Mouse (Mus musculus): ENCODE measurements around the gene AA986860. TPM values are rescaled to one million over a fixed set of nuclear protein-coding genes. Genes with fewer than 3 reads are reported as not detected.

Gene AA986860
- polyA plus RNA-seq, 1 experiment from 2014 or later = 47.7 TPM

- no peak for ATAC-seq (ENCODE audit: low FRiP score, low TSS enrichment)
- H3K4me2 ChIP-seq (replicated peaks; ENCODE audit: low read depth) = no peak overlapping the region
- no peak overlapping the region for H3K4me3 ChIP-seq (ENCODE audit: low read depth, low read length)
- no peak overlapping the region for H3K9ac ChIP-seq (ENCODE audit: low read length)
- H3K4me1 ChIP-seq (replicated peaks; ENCODE audit: control insufficient read depth, insufficient read depth) = no peaks in the 10 kb centered on the region
- no peak for TF ChIP-seq CTCF (IDR thresholded peaks at IDR 0.05; ENCODE audit: low read depth)
- TF ChIP-seq EP300 (optimal IDR thresholded peaks at IDR 0.05) = no peak
- no peak overlapping the region for H3K27ac ChIP-seq (replicated peaks)
- no peaks in the 10 kb centered on the region for H3K9me3 ChIP-seq (ENCODE audit: control insufficient read depth, low read length)
- WGBS = 90% methylated on average over 22 of the region's 22 CpGs
- peaks cover 4% of the 10 kb centered on the region; the same call in 1 of the 2 replicates for H3K36me3 ChIP-seq (ENCODE audit: control insufficient read depth, insufficient read depth, low read length)
- DNase-seq (ENCODE audit: low spot score) = no peak
- H3K27me3 ChIP-seq (ENCODE audit: control insufficient read depth, insufficient read depth, low read length) = no peaks in the 10 kb centered on the region
Measured at GRCm38 (mm10) chr1:130710283-130711080, 21.3 kb upstream of the AA986860 start.

GRCm38 (mm10) chr1:130714046-130714445 is 17.7 kb upstream of the AA986860 start:
- WGBS = 66% methylated on average over 4 of the region's 4 CpGs
- 0 out of 2 replicates have a peak overlapping the region, but pooled peaks have one; percentile 99 for H3K4me2 ChIP-seq (replicated peaks; ENCODE audit: low read depth)
- no peaks in the 10 kb centered on the region for H3K9me3 ChIP-seq (ENCODE audit: control insufficient read depth, low read length)
- ATAC-seq (ENCODE audit: low FRiP score, low TSS enrichment) (no peak), DNase-seq (ENCODE audit: low spot score) (no peak)
- TF ChIP-seq CTCF (IDR thresholded peaks at IDR 0.05; ENCODE audit: low read depth) (no peak), EP300 (optimal IDR thresholded peaks at IDR 0.05) (no peak)
- no peak overlapping the region for H3K9ac ChIP-seq (ENCODE audit: low read length)
- H3K27me3 ChIP-seq (ENCODE audit: control insufficient read depth, insufficient read depth, low read length) = no peaks in the 10 kb centered on the region
- no peaks in the 10 kb centered on the region for H3K36me3 ChIP-seq (ENCODE audit: control insufficient read depth, insufficient read depth, low read length)
- H3K4me3 ChIP-seq (ENCODE audit: low read depth, low read length) = no peak overlapping the region
- H3K4me1 ChIP-seq (replicated peaks; ENCODE audit: control insufficient read depth, insufficient read depth) = no peaks in the 10 kb centered on the region; the same call in 1 of the 2 replicates
- H3K27ac ChIP-seq (replicated peaks) = no peak overlapping the region

DNA sequence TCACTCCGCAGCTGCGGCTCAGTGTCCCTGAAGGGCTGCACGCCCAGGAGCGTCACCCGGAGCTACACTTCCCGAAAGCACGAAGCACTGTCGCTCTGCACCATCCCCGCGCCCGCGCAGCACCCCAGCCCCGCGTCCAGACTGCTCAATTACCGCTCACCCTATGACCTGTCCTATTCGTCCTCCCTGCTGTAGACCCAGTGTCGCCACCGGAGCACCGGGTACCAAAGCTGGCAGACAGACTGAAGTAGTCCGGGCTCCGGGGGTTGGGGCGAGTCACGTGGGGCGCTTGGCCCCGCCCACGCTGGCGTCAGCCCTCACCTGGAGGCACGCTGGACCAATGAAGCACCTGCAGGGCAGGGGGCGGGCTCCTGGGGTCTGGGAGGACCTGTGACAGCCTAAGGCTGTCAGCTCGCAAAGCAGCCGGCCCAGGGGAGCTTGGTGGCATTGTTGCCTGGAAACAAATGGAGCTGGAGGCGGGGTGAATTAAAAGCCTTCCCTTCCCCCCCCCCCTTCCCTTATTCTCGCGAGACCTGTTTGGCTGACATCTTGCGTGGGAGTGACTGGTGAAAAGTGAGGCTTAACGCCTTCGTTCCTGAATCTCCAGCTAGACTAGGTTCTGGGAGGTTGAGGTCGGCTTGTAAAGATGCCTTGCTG is 16.1 kb upstream of the AA986860 start, which contains the start of gene Gm29427:
Gene Gm29427 (minus strand): TSS at position 239 of the 657 bp plus-strand sequence.
- ATAC-seq (ENCODE audit: low FRiP score, low TSS enrichment) (peak; percentile 98), DNase-seq (ENCODE audit: low spot score) (peak; percentile 99)
- WGBS = under 1% methylated on average over 36 of the region's 38 CpGs
- Histone ChIP-seq H3K4me3 (ENCODE audit: low read depth, low read length) (peak within 1 kb of the TSS; percentile 99), H3K27me3 (ENCODE audit: control insufficient read depth, insufficient read depth, low read length) (no peaks in the 10 kb centered on the region), H3K27ac (replicated peaks) (peak within 1 kb of the TSS; percentile 92), H3K9ac (ENCODE audit: low read length) (peak within 1 kb of the TSS; percentile 98), H3K4me1 (replicated peaks; ENCODE audit: control insufficient read depth, insufficient read depth) (no peaks in the 10 kb centered on the region; the same call in 1 of the 2 replicates), H3K36me3 (ENCODE audit: control insufficient read depth, insufficient read depth, low read length) (no peaks in the 10 kb centered on the region), H3K9me3 (ENCODE audit: control insufficient read depth, low read length) (no peaks in the 10 kb centered on the region), H3K4me2 (replicated peaks; ENCODE audit: low read depth) (peak within 1 kb of the TSS; percentile 99)
- TF ChIP-seq CTCF (IDR thresholded peaks at IDR 0.05; ENCODE audit: low read depth) = peak; percentile 12; the same call in 1 of the 2 replicates
- peak; percentile 99 for TF ChIP-seq EP300 (optimal IDR thresholded peaks at IDR 0.05)

DNA sequence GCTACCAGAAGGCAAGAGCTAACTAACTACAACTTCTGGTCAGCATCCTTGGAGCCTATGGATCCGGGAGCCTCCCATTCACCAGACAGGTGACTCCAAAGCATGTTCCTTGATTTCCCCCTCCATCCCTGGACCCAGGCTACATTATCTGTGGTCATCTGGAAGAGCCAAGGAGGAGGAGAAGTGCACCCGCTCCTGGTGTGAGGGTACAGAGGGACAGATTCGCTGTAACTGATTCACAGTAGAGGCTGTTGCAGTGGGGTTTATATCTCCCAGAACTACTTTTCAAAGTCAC is 15.6 kb upstream of the AA986860 start:
- 0 out of 2 replicates have a peak, but pooled peaks have one; percentile 3 for ATAC-seq (ENCODE audit: low FRiP score, low TSS enrichment)
- H3K9me3 ChIP-seq (ENCODE audit: control insufficient read depth, low read length) = no peaks in the 10 kb centered on the region
- H3K27me3 ChIP-seq (ENCODE audit: control insufficient read depth, insufficient read depth, low read length) = no peaks in the 10 kb centered on the region
- no peak for TF ChIP-seq EP300 (optimal IDR thresholded peaks at IDR 0.05)
- no peak for TF ChIP-seq CTCF (IDR thresholded peaks at IDR 0.05; ENCODE audit: low read depth)
- H3K4me3 ChIP-seq (ENCODE audit: low read depth, low read length) = peak overlapping the region; percentile 99
- 0% methylated on average over 3 of the region's 3 CpGs for WGBS
- no peaks in the 10 kb centered on the region; the same call in 1 of the 2 replicates for H3K4me1 ChIP-seq (replicated peaks; ENCODE audit: control insufficient read depth, insufficient read depth)
- no peaks in the 10 kb centered on the region for H3K36me3 ChIP-seq (ENCODE audit: control insufficient read depth, insufficient read depth, low read length)
- peak overlapping the region; percentile 99 for H3K4me2 ChIP-seq (replicated peaks; ENCODE audit: low read depth)
- peak overlapping the region; percentile 92 for H3K27ac ChIP-seq (replicated peaks)
- H3K9ac ChIP-seq (ENCODE audit: low read length) = peak overlapping the region; percentile 98
- DNase-seq (ENCODE audit: low spot score) = no peak

- peak overlapping the region; percentile 92 for H3K27ac ChIP-seq (replicated peaks)
- peak overlapping the region; percentile 98 for H3K9ac ChIP-seq (ENCODE audit: low read length)
- H3K9me3 ChIP-seq (ENCODE audit: control insufficient read depth, low read length) = no peaks in the 10 kb centered on the region
- H3K36me3 ChIP-seq (ENCODE audit: control insufficient read depth, insufficient read depth, low read length) = no peaks in the 10 kb centered on the region
- no peaks in the 10 kb centered on the region for H3K27me3 ChIP-seq (ENCODE audit: control insufficient read depth, insufficient read depth, low read length)
- peak overlapping the region; percentile 99 for H3K4me3 ChIP-seq (ENCODE audit: low read depth, low read length)
- peak overlapping the region; percentile 99 for H3K4me2 ChIP-seq (replicated peaks; ENCODE audit: low read depth)
- under 1% methylated on average over 42 of the region's 42 CpGs for WGBS
- DNase-seq (ENCODE audit: low spot score) (peak; percentile 35), ATAC-seq (ENCODE audit: low FRiP score, low TSS enrichment) (0 out of 2 replicates have a peak, but pooled peaks have one; percentile 3)
- no peaks in the 10 kb centered on the region; the same call in 1 of the 2 replicates for H3K4me1 ChIP-seq (replicated peaks; ENCODE audit: control insufficient read depth, insufficient read depth)
- TF ChIP-seq EP300 (optimal IDR thresholded peaks at IDR 0.05) = no peak
Measured at GRCm38 (mm10) chr1:130716513-130717290, 15.1 kb upstream of the AA986860 start.
